Mouse (Mus musculus): ENCODE data around the gene Olfr553. TPM values are rescaled to one million over a fixed set of nuclear protein-coding genes. Genes with fewer than 3 reads are reported as not detected.

Olfr553 gene
- polyA plus RNA-seq, 1 experiment from 2014 or later: not detected

DNA sequence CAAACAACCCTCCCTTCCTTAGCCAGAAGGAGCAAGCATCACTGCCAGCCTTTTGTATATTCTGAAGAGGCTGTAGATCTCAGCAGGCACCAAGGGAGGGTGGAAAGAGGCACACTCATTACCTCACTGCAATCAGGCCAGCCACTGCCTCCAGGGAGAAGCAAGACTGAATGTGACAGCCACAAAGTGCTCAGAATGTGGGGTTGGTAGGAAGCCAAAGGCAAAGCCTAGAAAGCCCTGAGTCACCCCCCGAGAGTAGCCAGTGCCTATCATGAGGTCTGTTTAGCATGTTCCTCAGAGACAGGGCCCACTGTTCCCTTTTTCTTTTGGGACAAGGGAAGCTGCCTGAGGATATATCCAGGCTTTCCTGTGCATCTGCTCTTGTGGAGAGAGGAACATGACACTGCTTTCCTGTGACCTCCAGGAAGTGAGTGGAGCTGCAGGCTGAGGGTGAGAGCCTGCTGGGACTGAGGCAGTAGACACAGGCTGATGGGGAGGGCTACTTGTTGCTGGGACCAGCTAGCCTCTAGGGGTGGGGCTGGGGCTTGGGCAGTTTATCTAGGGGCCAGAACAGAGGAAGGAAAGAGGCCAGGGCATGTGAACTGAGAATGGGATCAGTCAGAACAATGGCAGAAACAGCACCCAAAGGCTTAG lies 20.5 kb downstream of the Olfr553 start, which contains the start of gene Olfr552:
Gene Olfr552, plus strand, starts transcription at position 393 of the 654 bp plus-strand sequence.
- 85% methylated on average over 1 of the region's 1 CpGs for WGBS
- no peak within 1 kb of the TSS for H3K27ac ChIP-seq (ENCODE audit: low read depth, low read length)
- DNase-seq (ENCODE audit: low spot score): no peak
- H3K4me3 ChIP-seq (ENCODE audit: low read depth, low read length): no peak within 1 kb of the TSS
- H3K9me3 ChIP-seq (ENCODE audit: control insufficient read depth, low read length): no peaks in the 10 kb centered on the region
- no peaks in the 10 kb centered on the region for H3K36me3 ChIP-seq (ENCODE audit: control insufficient read depth, insufficient read depth, low read length)
- no peaks in the 10 kb centered on the region for H3K4me1 ChIP-seq (ENCODE audit: control insufficient read depth, insufficient read depth, low read length)
- ATAC-seq (ENCODE audit: insufficient read depth, low FRiP score, low TSS enrichment): no peak
- H3K27me3 ChIP-seq (ENCODE audit: control insufficient read depth, insufficient read depth, low read length): no peaks in the 10 kb centered on the region
- H3K4me2 ChIP-seq (ENCODE audit: low read depth): no peak within 1 kb of the TSS
- H3K9ac ChIP-seq (ENCODE audit: low read length): no peak within 1 kb of the TSS

DNA sequence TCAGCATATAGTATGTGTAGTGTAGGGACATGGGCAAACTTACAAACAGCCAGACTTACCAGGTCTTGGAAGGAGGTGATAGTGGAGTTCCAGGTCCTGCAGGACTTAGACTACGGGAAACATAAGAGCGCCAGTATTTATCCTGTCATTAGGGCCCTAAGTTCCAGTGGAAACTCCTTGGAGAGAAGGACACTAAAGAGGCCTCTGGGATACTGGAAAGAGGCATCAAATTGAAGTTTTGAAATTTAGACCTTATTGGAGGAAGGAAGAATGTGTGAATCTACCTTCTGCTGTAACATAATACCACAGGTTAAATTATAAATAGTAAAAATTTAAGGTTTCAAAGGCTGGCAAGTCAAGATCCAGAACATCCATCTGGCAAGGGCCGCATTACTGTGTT lies 26.2 kb downstream of the Olfr553 start, which contains the start of gene Olfr551:
Gene Olfr551, minus strand, starts transcription at position 101 of the 400 bp plus-strand sequence.
- DNase-seq (ENCODE audit: low spot score): no peak
- no peaks in the 10 kb centered on the region for H3K4me1 ChIP-seq (ENCODE audit: control insufficient read depth, insufficient read depth, low read length)
- H3K4me2 ChIP-seq (ENCODE audit: low read depth): no peak within 1 kb of the TSS
- no peak for ATAC-seq (ENCODE audit: insufficient read depth, low FRiP score, low TSS enrichment)
- H3K36me3 ChIP-seq (ENCODE audit: control insufficient read depth, insufficient read depth, low read length): no peaks in the 10 kb centered on the region
- WGBS: 93% methylated on average over 3 of the region's 3 CpGs
- H3K9ac ChIP-seq (ENCODE audit: low read length): no peak within 1 kb of the TSS
- no peak within 1 kb of the TSS for H3K4me3 ChIP-seq (ENCODE audit: low read depth, low read length)
- H3K9me3 ChIP-seq (ENCODE audit: control insufficient read depth, low read length): no peaks in the 10 kb centered on the region
- no peaks in the 10 kb centered on the region for H3K27me3 ChIP-seq (ENCODE audit: control insufficient read depth, insufficient read depth, low read length)
- no peak within 1 kb of the TSS for H3K27ac ChIP-seq (ENCODE audit: low read depth, low read length)

DNA sequence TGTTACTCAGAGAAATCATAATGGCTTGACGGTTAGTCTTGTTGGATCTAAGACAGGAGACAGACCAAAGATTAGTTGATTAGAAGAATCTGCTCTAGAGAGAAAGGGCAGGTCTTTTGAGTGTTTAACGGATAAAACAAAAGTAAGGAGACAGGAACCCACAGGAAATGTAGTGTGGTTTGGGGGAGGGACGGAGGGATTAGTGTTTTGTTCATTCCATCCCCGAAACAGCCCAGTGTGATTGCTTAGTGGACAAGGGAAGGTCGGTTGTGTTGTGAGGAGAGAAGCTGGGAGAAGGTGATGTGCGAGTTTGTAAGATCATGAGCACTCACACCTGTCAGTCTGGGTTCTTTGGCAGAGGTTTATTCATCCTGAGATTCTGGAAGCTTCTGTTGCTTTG lies 42.0 kb downstream of the Olfr553 start:
- ATAC-seq (ENCODE audit: insufficient read depth, low FRiP score, low TSS enrichment) (no peak), DNase-seq (ENCODE audit: low spot score) (no peak)
- no peaks in the 10 kb centered on the region for H3K36me3 ChIP-seq (ENCODE audit: control insufficient read depth, insufficient read depth, low read length)
- H3K4me1 ChIP-seq (ENCODE audit: control insufficient read depth, insufficient read depth, low read length): no peaks in the 10 kb centered on the region
- no peaks in the 10 kb centered on the region for H3K27me3 ChIP-seq (ENCODE audit: control insufficient read depth, insufficient read depth, low read length)
- no peaks in the 10 kb centered on the region for H3K9me3 ChIP-seq (ENCODE audit: control insufficient read depth, low read length)
- H3K9ac ChIP-seq (ENCODE audit: low read length): no peak overlapping the region
- WGBS: 74% methylated on average over 6 of the region's 6 CpGs
- H3K4me2 ChIP-seq (ENCODE audit: low read depth): no peak overlapping the region
- no peak overlapping the region for H3K4me3 ChIP-seq (ENCODE audit: low read depth, low read length)
- H3K27ac ChIP-seq (ENCODE audit: low read depth, low read length): no peak overlapping the region

DNA sequence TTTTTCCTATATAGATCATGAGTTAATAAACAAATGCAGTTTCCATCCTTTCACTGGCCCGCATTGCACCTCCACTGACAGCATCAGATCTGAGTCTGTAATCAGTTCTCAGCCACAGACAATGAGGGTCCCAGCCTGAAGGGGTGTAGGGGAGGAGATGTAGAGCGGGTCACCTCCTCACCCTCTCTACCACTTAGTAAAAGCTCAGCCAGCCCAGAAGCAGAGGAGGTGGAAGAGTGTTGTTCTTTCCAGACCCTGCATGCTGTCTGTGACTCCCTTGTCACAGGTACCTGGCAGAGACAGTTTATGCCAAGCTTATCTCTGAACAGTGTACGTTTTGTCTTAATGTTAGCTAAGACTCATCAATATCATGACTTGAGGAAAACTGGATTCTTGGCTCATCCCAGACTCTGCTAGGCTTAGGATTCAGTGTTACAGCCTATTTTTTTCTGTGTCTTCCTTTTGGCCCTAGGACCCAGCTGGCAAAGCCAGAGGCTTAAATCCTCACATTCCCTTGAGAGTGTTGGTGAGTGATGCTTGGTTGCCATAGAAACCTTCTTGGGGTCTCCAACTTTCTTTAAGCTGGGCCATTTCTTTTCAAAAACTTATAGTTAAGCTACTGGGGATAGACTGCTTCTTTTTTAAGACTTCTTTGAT lies 44.7 kb downstream of the Olfr553 start:
- 84% methylated on average over 3 of the region's 3 CpGs for WGBS
- Histone ChIP-seq H3K9ac (ENCODE audit: low read length) (no peak overlapping the region), H3K4me2 (ENCODE audit: low read depth) (no peak overlapping the region), H3K4me3 (ENCODE audit: low read depth, low read length) (no peak overlapping the region), H3K27me3 (ENCODE audit: control insufficient read depth, insufficient read depth, low read length) (no peaks in the 10 kb centered on the region), H3K27ac (ENCODE audit: low read depth, low read length) (no peak overlapping the region), H3K4me1 (ENCODE audit: control insufficient read depth, insufficient read depth, low read length) (no peaks in the 10 kb centered on the region), H3K9me3 (ENCODE audit: control insufficient read depth, low read length) (no peaks in the 10 kb centered on the region), H3K36me3 (ENCODE audit: control insufficient read depth, insufficient read depth, low read length) (no peaks in the 10 kb centered on the region)
- no peak for ATAC-seq (ENCODE audit: insufficient read depth, low FRiP score, low TSS enrichment)
- no peak for DNase-seq (ENCODE audit: low spot score)

DNA sequence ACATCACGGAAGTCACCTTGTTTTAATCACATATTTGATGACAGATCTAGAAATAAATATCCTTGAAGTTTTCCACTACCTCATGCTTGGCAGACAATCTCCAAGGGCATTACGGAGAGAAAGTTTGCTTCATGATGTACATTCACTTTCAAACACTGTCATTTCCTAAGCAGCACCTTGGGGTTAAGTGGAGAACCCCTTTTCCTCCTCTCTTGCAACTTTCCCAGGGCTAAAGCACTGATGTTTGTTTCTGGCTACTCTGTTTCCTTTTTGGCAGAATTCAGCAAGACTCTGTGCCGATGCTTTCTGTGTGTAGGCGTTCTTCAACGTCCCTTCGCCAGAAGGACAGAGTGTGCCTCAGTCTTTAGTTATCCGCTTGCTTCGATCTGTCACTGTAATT lies 46.9 kb downstream of the Olfr553 start, which contains the start of gene Olfr550:
Gene Olfr550, plus strand, starts transcription at position 301 of the 400 bp plus-strand sequence.
- WGBS: 91% methylated on average over 8 of the region's 8 CpGs
- H3K9me3 ChIP-seq (ENCODE audit: control insufficient read depth, low read length): no peaks in the 10 kb centered on the region
- H3K4me3 ChIP-seq (ENCODE audit: low read depth, low read length): no peak within 1 kb of the TSS
- ATAC-seq (ENCODE audit: insufficient read depth, low FRiP score, low TSS enrichment): no peak
- H3K27ac ChIP-seq (ENCODE audit: low read depth, low read length): no peak within 1 kb of the TSS
- no peaks in the 10 kb centered on the region for H3K27me3 ChIP-seq (ENCODE audit: control insufficient read depth, insufficient read depth, low read length)
- H3K9ac ChIP-seq (ENCODE audit: low read length): no peak within 1 kb of the TSS
- no peaks in the 10 kb centered on the region for H3K4me1 ChIP-seq (ENCODE audit: control insufficient read depth, insufficient read depth, low read length)
- H3K4me2 ChIP-seq (ENCODE audit: low read depth): no peak within 1 kb of the TSS
- H3K36me3 ChIP-seq (ENCODE audit: control insufficient read depth, insufficient read depth, low read length): no peaks in the 10 kb centered on the region
- DNase-seq (ENCODE audit: low spot score): no peak

DNA sequence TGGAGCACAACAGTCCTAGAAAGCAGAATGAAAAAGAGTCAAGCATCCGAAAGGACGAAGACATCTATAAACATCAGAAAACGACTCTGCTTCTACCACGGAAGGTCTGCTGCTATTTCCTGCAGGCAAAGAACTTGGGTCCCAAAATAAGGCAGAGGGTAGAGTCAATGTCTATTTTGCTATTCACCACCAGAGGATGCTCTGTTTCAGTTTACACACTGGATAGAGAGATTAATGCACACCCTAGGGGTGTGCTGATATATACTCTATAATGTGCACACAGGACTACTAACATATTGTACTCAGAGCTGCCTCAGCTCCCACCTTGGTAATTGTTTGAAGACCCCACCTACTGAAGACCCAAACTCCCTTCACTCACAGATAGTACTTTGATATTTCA lies 51.8 kb downstream of the Olfr553 start:
- WGBS: 87% methylated on average over 4 of the region's 4 CpGs
- Histone ChIP-seq H3K4me3 (ENCODE audit: low read depth, low read length) (no peak overlapping the region), H3K9ac (ENCODE audit: low read length) (no peak overlapping the region), H3K36me3 (ENCODE audit: control insufficient read depth, insufficient read depth, low read length) (no peaks in the 10 kb centered on the region), H3K27ac (ENCODE audit: low read depth, low read length) (no peak overlapping the region), H3K4me1 (ENCODE audit: control insufficient read depth, insufficient read depth, low read length) (0 out of 2 replicates have a peak, but pooled peaks cover 3% of the 10 kb centered on the region), H3K9me3 (ENCODE audit: control insufficient read depth, low read length) (no peaks in the 10 kb centered on the region), H3K4me2 (ENCODE audit: low read depth) (no peak overlapping the region), H3K27me3 (ENCODE audit: control insufficient read depth, insufficient read depth, low read length) (no peaks in the 10 kb centered on the region)
- DNase-seq (ENCODE audit: low spot score): no peak
- ATAC-seq (ENCODE audit: insufficient read depth, low FRiP score, low TSS enrichment): no peak

DNA sequence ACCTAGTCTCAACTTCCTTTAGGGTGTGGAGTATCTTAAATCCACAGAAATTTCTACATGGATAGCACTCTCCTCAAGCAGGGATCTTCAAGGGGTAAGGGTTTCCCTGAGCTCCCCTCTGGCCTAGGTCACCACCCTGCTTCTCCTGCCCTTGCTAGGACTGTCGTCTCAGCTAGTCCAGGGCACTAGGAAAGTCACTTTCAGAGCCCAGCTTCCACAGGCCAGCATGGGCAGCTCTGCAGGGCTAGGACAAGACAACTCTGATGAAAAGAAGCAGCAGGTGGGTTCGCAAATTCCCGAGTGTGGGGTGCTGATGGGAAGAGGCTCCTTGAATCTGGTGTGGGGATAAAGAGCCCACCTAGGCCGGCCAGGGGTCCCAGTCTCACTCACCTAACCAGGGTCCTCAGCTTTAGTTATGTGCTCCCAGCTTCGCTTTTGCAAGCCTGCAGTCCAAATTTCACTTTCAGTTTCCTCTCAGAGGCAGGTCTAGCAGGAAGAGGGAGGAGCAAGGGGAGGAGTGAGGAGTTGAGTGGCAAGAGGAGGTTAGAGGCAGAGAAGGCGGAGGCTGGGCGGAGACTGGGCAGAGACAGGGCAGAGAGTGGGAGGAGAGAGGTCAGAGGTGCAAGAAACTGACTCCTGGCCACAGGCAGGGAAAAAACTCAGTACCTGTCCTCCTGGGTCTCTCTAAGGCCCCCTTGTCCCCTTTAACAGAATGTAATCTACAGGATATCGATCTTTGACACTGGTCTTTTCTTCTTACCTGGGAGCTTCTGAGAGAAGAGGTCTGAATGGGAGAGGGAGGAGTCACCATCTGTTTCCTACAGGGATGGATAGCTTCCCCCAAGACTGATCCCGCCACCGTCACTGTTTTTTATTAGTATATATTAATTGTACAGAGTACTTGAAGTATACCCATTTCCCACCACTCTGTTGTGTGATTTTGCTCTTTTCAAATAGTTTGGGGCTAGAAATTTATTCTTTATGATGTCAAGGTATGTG lies 52.7 kb downstream of the Olfr553 start, which contains the start of gene Trim21:
Gene Trim21, minus strand, starts transcription at position 488 of the 999 bp plus-strand sequence.
- DNase-seq (ENCODE audit: low spot score) (peak; percentile 36), ATAC-seq (ENCODE audit: insufficient read depth, low FRiP score, low TSS enrichment) (peak; percentile 73)
- no peaks in the 10 kb centered on the region for H3K27me3 ChIP-seq (ENCODE audit: control insufficient read depth, insufficient read depth, low read length)
- no peaks in the 10 kb centered on the region for H3K9me3 ChIP-seq (ENCODE audit: control insufficient read depth, low read length)
- no peaks in the 10 kb centered on the region for H3K36me3 ChIP-seq (ENCODE audit: control insufficient read depth, insufficient read depth, low read length)
- peak within 1 kb of the TSS; percentile 52 for H3K9ac ChIP-seq (ENCODE audit: low read length)
- peak within 1 kb of the TSS; percentile 39 for H3K4me2 ChIP-seq (ENCODE audit: low read depth)
- 21% methylated on average over 10 of the region's 10 CpGs for WGBS
- 0 out of 2 replicates have a peak, but pooled peaks cover 3% of the 10 kb centered on the region for H3K4me1 ChIP-seq (ENCODE audit: control insufficient read depth, insufficient read depth, low read length)
- H3K4me3 ChIP-seq (ENCODE audit: low read depth, low read length): peak within 1 kb of the TSS; percentile 26
- no peak within 1 kb of the TSS for H3K27ac ChIP-seq (ENCODE audit: low read depth, low read length)
